Mouse (Mus musculus): ENCODE measurements around the gene Qtrt1. TPM values are rescaled to one million over a fixed set of nuclear protein-coding genes. Genes with fewer than 3 reads are reported as not detected.

Qtrt1 gene
- polyA plus RNA-seq, 1 experiment from 2014 or later, result 60.3 TPM

DNA sequence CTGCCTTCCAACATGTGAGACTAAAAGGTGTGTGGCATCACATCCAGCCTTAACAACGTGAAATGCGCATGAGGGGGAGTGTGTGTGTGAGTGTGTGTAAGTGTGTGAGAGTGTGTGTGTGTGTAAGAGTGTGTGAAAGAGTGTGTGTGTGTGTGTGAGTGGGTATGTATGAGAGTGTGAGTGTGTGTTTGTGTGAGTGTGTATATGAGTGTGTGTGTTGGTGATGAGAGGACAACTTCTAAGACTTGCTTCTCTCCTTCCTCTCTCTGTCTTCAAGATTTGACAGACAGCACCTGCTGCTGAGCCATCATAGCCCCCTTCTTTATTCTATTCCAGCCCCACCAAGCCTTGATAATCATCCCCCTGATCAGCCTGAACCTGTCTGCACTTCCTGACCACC, 28.3 kb downstream of the Qtrt1 start:
- Histone ChIP-seq H3K36me3 (ENCODE audit: control insufficient read depth, insufficient read depth, low read length) (no peaks in the 10 kb centered on the region), H3K27ac (ENCODE audit: low read length) (no peak overlapping the region), H3K27me3 (replicated peaks; ENCODE audit: control insufficient read depth, insufficient read depth, low read length) (no peaks in the 10 kb centered on the region), H3K4me2 (ENCODE audit: low read depth, low read length) (no peak overlapping the region), H3K4me3 (ENCODE audit: low read length) (no peak overlapping the region), H3K4me1 (ENCODE audit: control insufficient read depth, insufficient read depth, low read length) (peaks cover 10% of the 10 kb centered on the region; the same call in 1 of the 2 replicates), H3K9me3 (ENCODE audit: control insufficient read depth, low read length) (no peaks in the 10 kb centered on the region), H3K9ac (ENCODE audit: low read depth, low read length) (no peak overlapping the region)
- no peak for ATAC-seq
- 88% methylated on average over 2 of the region's 2 CpGs for WGBS

DNA sequence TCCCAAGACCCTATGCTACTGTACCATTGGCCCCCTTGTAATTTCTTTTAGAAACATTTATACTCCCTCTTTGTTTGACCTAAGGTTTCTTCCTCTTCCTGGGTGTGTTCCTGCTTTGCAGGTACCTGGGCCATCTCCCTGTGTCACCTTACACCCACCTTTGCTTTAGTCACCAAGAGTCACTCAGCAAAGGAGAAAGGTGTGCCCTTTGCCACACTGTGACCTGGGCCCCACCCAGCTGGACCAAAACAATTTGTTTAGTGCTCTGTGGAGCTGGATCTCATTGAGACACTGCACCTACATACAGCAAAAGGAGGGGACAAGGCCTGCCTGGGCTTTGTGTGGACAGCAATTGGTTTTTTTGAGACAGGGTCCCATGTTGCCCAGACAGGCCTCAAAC, 28.8 kb downstream of the Qtrt1 start:
- no peak overlapping the region for H3K4me3 ChIP-seq (ENCODE audit: low read length)
- no peak overlapping the region for H3K9ac ChIP-seq (ENCODE audit: low read depth, low read length)
- no peaks in the 10 kb centered on the region for H3K36me3 ChIP-seq (ENCODE audit: control insufficient read depth, insufficient read depth, low read length)
- peaks cover 10% of the 10 kb centered on the region; the same call in 1 of the 2 replicates for H3K4me1 ChIP-seq (ENCODE audit: control insufficient read depth, insufficient read depth, low read length)
- H3K27ac ChIP-seq (ENCODE audit: low read length), result no peak overlapping the region
- ATAC-seq, result no peak
- H3K4me2 ChIP-seq (ENCODE audit: low read depth, low read length), result no peak overlapping the region
- no peaks in the 10 kb centered on the region for H3K27me3 ChIP-seq (replicated peaks; ENCODE audit: control insufficient read depth, insufficient read depth, low read length)
- H3K9me3 ChIP-seq (ENCODE audit: control insufficient read depth, low read length), result no peaks in the 10 kb centered on the region

DNA sequence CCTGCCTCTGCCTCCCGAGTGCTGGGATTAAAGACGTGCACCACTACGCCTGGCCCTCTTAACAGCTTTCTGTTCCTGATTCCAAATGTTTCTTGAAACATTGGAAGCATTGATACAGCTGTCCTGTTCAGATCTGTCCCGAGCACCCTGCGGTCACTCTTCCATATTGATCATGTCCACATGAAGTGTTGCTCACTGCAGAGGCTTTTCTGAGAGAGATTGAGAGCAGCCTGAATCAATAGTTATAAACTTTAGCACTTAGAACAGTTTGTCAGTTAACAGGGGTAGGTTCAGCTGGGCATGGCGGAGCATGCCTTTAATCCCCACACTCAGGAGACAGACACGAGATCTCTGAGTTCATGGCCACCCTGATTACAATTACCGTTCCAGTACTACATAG, 32.2 kb downstream of the Qtrt1 start:
- Histone ChIP-seq H3K27me3 (replicated peaks; ENCODE audit: control insufficient read depth, insufficient read depth, low read length) (no peaks in the 10 kb centered on the region), H3K4me2 (ENCODE audit: low read depth, low read length) (no peak overlapping the region), H3K4me1 (ENCODE audit: control insufficient read depth, insufficient read depth, low read length) (peaks cover 2% of the 10 kb centered on the region), H3K4me3 (ENCODE audit: low read length) (no peak overlapping the region), H3K36me3 (ENCODE audit: control insufficient read depth, insufficient read depth, low read length) (no peaks in the 10 kb centered on the region), H3K27ac (ENCODE audit: low read length) (no peak overlapping the region), H3K9me3 (ENCODE audit: control insufficient read depth, low read length) (no peaks in the 10 kb centered on the region), H3K9ac (ENCODE audit: low read depth, low read length) (no peak overlapping the region)
- 88% methylated on average over 8 of the region's 8 CpGs for WGBS
- no peak for ATAC-seq

DNA sequence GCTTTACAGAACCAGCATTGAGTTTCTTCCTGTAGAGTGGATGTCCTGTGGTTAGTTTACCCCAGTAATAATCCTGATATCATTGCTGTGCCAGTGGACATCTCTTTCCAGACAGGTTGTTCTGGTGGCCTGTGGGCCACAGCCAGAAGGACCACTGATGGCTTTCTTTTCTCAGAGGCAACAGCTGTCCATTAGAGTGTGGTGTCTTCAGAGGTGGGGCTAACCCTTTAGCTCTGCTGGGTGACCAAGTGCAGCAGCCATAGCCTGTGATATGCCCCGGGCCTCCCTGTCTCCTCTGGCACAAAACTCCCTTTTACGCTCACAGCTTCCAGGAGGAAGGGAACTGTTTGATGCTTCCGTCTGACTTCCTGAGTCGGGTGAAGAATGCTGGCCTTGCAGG, 32.9 kb downstream of the Qtrt1 start:
- Histone ChIP-seq H3K27ac (ENCODE audit: low read length) (no peak overlapping the region), H3K9ac (ENCODE audit: low read depth, low read length) (no peak overlapping the region), H3K4me2 (ENCODE audit: low read depth, low read length) (no peak overlapping the region), H3K4me3 (ENCODE audit: low read length) (no peak overlapping the region), H3K27me3 (replicated peaks; ENCODE audit: control insufficient read depth, insufficient read depth, low read length) (no peaks in the 10 kb centered on the region), H3K9me3 (ENCODE audit: control insufficient read depth, low read length) (no peaks in the 10 kb centered on the region), H3K36me3 (ENCODE audit: control insufficient read depth, insufficient read depth, low read length) (no peaks in the 10 kb centered on the region), H3K4me1 (ENCODE audit: control insufficient read depth, insufficient read depth, low read length) (peaks cover 7% of the 10 kb centered on the region)
- WGBS, result 93% methylated on average over 4 of the region's 4 CpGs
- no peak for ATAC-seq

DNA sequence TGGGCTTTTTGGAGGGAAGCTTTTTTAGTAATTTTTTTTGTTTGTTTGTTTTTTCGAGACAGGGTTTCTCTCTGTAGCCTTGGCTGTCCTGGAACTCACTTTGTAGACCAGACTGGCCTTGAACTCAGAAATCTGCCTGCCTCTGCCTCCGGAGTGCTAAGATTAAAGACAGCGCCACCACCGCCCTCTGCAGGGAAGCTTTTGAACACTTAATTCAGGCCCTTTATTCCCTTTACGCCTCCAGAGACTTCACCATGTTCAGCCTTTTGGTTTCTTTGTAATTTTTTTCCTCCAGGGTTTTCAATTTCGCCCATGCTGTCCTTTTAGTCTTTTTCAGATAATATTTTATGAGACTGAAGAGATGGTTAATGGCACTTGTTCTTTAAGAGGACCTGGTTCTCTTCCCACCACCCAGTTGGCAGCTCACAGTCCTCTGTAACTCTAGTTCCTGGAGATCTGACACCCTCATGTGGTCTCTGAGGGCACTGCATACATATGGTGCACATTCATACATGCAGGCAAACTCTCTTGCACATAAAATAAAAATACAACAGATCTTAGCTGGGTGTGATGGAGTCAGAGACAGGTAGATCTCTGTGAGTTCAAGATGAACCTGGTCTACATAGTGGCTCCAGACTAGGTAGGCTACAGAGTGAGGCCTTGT, 33.6 kb downstream of the Qtrt1 start:
- ATAC-seq, result no peak
- Histone ChIP-seq H3K4me3 (ENCODE audit: low read length) (no peak overlapping the region), H3K9ac (ENCODE audit: low read depth, low read length) (no peak overlapping the region), H3K27ac (ENCODE audit: low read length) (no peak overlapping the region), H3K36me3 (ENCODE audit: control insufficient read depth, insufficient read depth, low read length) (no peaks in the 10 kb centered on the region), H3K4me1 (ENCODE audit: control insufficient read depth, insufficient read depth, low read length) (peaks cover 12% of the 10 kb centered on the region), H3K27me3 (replicated peaks; ENCODE audit: control insufficient read depth, insufficient read depth, low read length) (no peaks in the 10 kb centered on the region), H3K4me2 (ENCODE audit: low read depth, low read length) (no peak overlapping the region), H3K9me3 (ENCODE audit: control insufficient read depth, low read length) (no peaks in the 10 kb centered on the region)
- WGBS, result 90% methylated on average over 6 of the region's 6 CpGs

DNA sequence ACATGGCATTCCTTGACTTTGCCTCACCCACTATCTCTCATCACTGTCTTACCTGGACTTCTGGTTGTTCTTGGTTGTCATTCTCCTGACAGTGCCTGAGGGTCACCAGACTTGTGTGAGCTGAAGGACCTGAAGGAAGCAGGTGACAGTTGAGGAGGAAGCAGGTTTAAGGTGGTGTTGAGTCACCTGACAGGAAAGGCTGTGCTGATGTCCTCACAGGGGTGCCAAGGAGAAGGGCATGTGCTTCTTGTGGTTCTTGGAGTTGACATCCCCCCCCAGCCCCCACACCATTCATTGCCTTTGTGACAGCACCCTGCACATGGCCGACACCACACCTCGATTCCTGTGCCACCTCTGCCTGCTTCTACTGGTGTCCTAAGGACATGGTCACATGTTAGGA, 36.1 kb downstream of the Qtrt1 start:
- no peaks in the 10 kb centered on the region for H3K9me3 ChIP-seq (ENCODE audit: control insufficient read depth, low read length)
- H3K4me3 ChIP-seq (ENCODE audit: low read length), result no peak overlapping the region
- H3K4me1 ChIP-seq (ENCODE audit: control insufficient read depth, insufficient read depth, low read length), result peaks cover 26% of the 10 kb centered on the region
- no peak overlapping the region for H3K27ac ChIP-seq (ENCODE audit: low read length)
- H3K36me3 ChIP-seq (ENCODE audit: control insufficient read depth, insufficient read depth, low read length), result no peaks in the 10 kb centered on the region
- H3K27me3 ChIP-seq (replicated peaks; ENCODE audit: control insufficient read depth, insufficient read depth, low read length), result no peaks in the 10 kb centered on the region
- ATAC-seq, result no peak
- WGBS, result 86% methylated on average over 2 of the region's 2 CpGs
- no peak overlapping the region for H3K4me2 ChIP-seq (ENCODE audit: low read depth, low read length)
- H3K9ac ChIP-seq (ENCODE audit: low read depth, low read length), result no peak overlapping the region

DNA sequence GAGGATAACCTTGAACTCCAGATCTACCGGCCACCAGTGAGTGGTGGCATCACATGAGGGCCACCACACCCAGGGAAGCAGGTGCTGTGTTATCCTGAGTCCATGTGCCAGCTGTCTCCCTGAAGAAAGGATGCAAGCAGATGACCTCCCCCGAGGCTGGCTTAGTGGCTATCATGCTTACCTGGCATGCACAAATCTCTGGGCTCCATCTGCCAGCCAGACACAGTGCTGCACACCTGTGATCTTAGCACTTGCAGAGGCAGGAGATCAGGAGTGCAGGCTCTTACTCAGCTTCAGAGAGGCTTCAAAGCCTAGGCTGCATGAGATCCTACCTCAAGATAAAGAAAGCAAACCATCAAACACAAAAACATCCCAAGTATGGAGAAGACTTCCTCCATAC, 38.1 kb downstream of the Qtrt1 start:
- H3K4me2 ChIP-seq (ENCODE audit: low read depth, low read length), result no peak overlapping the region
- H3K36me3 ChIP-seq (ENCODE audit: control insufficient read depth, insufficient read depth, low read length), result no peaks in the 10 kb centered on the region
- H3K27ac ChIP-seq (ENCODE audit: low read length), result no peak overlapping the region
- 59% methylated on average over 2 of the region's 2 CpGs for WGBS
- H3K4me1 ChIP-seq (ENCODE audit: control insufficient read depth, insufficient read depth, low read length), result peaks cover 26% of the 10 kb centered on the region
- ATAC-seq, result peak; percentile 29; the same call in 1 of the 2 replicates
- H3K9ac ChIP-seq (ENCODE audit: low read depth, low read length), result no peak overlapping the region
- no peaks in the 10 kb centered on the region for H3K9me3 ChIP-seq (ENCODE audit: control insufficient read depth, low read length)
- no peak overlapping the region for H3K4me3 ChIP-seq (ENCODE audit: low read length)
- H3K27me3 ChIP-seq (replicated peaks; ENCODE audit: control insufficient read depth, insufficient read depth, low read length), result no peaks in the 10 kb centered on the region

DNA sequence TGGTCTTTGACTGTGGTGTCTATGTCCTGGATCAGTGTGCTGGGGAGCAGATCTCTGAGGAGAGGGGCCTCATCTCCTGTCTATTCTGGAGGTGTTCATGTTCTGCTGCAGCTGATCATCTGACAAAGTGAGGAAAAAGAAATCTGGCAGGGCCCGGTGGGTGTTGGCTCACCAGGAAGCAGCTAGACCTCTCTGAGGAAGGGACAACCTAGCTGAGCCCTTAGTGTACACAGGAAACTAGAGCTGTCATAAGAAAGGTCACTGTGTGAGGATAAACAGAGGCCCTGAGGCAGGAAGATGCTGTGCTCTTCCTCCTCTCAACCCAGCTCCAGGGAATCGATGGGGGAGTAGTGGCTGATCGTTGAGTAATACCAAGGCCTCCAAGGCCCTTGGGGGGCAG, 38.6 kb downstream of the Qtrt1 start:
- no peaks in the 10 kb centered on the region for H3K36me3 ChIP-seq (ENCODE audit: control insufficient read depth, insufficient read depth, low read length)
- no peaks in the 10 kb centered on the region for H3K9me3 ChIP-seq (ENCODE audit: control insufficient read depth, low read length)
- no peak overlapping the region for H3K4me3 ChIP-seq (ENCODE audit: low read length)
- no peak overlapping the region for H3K4me2 ChIP-seq (ENCODE audit: low read depth, low read length)
- WGBS, result 61% methylated on average over 3 of the region's 3 CpGs
- H3K27me3 ChIP-seq (replicated peaks; ENCODE audit: control insufficient read depth, insufficient read depth, low read length), result no peaks in the 10 kb centered on the region
- no peak overlapping the region for H3K9ac ChIP-seq (ENCODE audit: low read depth, low read length)
- H3K27ac ChIP-seq (ENCODE audit: low read length), result no peak overlapping the region
- no peak for ATAC-seq
- H3K4me1 ChIP-seq (ENCODE audit: control insufficient read depth, insufficient read depth, low read length), result peaks cover 26% of the 10 kb centered on the region

DNA sequence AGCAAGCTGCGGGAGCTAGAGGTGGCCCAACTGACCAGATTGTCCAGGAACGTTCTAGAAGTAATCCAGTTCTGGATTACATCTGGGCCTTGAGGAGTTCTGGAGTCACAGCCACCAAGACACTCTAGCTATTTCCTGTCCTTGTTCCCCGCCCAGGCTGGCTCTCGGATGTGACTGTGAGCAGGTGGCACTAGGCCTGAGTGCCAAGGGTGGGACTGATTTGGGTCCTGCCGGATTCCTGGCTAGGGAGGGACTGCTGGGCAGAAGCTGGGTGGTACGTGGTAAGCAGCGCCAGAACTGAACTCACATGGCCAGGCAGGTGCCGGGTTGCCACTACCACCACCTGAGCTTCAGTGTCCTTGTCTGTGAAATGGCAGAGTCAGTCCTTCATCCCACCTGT, 39.8 kb downstream of the Qtrt1 start:
- no peak overlapping the region for H3K27ac ChIP-seq (ENCODE audit: low read length)

DNA sequence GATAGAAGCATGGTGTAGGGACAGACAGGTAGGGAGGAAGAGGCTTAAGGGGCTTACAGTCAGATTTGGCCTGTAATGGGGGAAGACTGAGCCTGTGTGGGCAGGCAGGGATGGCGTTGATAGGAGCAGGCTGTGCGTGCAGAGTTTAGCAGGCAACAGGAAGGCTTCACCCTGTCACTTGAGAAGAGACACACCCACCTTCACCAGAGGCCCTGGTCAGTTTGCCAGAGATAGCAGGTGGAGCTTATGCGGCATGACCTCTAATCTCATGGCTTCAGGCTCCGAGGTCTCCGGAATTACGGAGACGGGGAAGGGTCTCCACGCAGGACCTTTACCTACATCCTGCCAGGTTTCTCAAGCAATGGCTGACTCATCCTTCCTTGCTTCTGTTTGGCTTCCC, 40.2 kb downstream of the Qtrt1 start:
- no peak overlapping the region for H3K4me2 ChIP-seq (ENCODE audit: low read depth, low read length)
- 47% methylated on average over 8 of the region's 8 CpGs for WGBS
- H3K27ac ChIP-seq (ENCODE audit: low read length), result no peak overlapping the region
- no peaks in the 10 kb centered on the region for H3K36me3 ChIP-seq (ENCODE audit: control insufficient read depth, insufficient read depth, low read length)
- no peaks in the 10 kb centered on the region for H3K9me3 ChIP-seq (ENCODE audit: control insufficient read depth, low read length)
- H3K4me1 ChIP-seq (ENCODE audit: control insufficient read depth, insufficient read depth, low read length), result peaks cover 26% of the 10 kb centered on the region
- no peak overlapping the region for H3K4me3 ChIP-seq (ENCODE audit: low read length)
- no peaks in the 10 kb centered on the region for H3K27me3 ChIP-seq (replicated peaks; ENCODE audit: control insufficient read depth, insufficient read depth, low read length)
- ATAC-seq, result peak; percentile 53
- no peak overlapping the region; the same call in 1 of the 2 replicates for H3K9ac ChIP-seq (ENCODE audit: low read depth, low read length)

More for the DNA sequence above, 39.8 kb downstream of the Qtrt1 start:
- WGBS, result 85% methylated on average over 8 of the region's 8 CpGs
- no peak overlapping the region for H3K9ac ChIP-seq (ENCODE audit: low read depth, low read length)
- no peak for ATAC-seq
- no peaks in the 10 kb centered on the region for H3K9me3 ChIP-seq (ENCODE audit: control insufficient read depth, low read length)
- no peak overlapping the region for H3K4me2 ChIP-seq (ENCODE audit: low read depth, low read length)
- no peak overlapping the region for H3K4me3 ChIP-seq (ENCODE audit: low read length)
- peaks cover 26% of the 10 kb centered on the region for H3K4me1 ChIP-seq (ENCODE audit: control insufficient read depth, insufficient read depth, low read length)
- H3K36me3 ChIP-seq (ENCODE audit: control insufficient read depth, insufficient read depth, low read length), result no peaks in the 10 kb centered on the region
- no peaks in the 10 kb centered on the region for H3K27me3 ChIP-seq (replicated peaks; ENCODE audit: control insufficient read depth, insufficient read depth, low read length)

Data from intestine, embryonic 16.5 days (tissue).